Mouse (Mus musculus) brain, embryonic 14.5 days (tissue): ENCODE results near the gene Ifitm2. TPM values are rescaled to one million over a fixed set of nuclear protein-coding genes. Genes with fewer than 3 reads are reported as not detected.

ENCODE experiments used
- DNase-seq: peaks from one replicate; pipeline ENCODE4 v3.0.0-alpha.2; 2011; ENCODE audit warnings: low read depth
- CTCF ChIP-seq: fragments of 200-500 bp; IDR thresholded peaks from 2 replicates; pipeline ENCODE4 v1.5.1; 2012; ENCODE audit warnings: inconsistent platforms, mild to moderate bottlenecking, moderate library complexity, borderline replicate concordance; ENCODE audit not compliant: insufficient read depth, insufficient read length; ENCODE audit errors: extremely low read depth
- POLR2A ChIP-seq: fragments of 200-500 bp; IDR thresholded peaks from 2 replicates; pipeline ENCODE4 v1.6.1; 2012; ENCODE audit warnings: mild to moderate bottlenecking, inconsistent platforms, borderline replicate concordance; ENCODE audit not compliant: poor library complexity, insufficient read depth, insufficient read length, severe bottlenecking; ENCODE audit errors: extremely low read depth
- polyA plus RNA-seq: library from polyadenylated mRNA; depleted of rRNA; stranded (reverse); fragments of >200 nt; gene quantifications from 2 replicates; pipeline ENCODE4 v1.2.3, GENCODE M21; 2012

Ifitm2 gene
- polyA plus RNA-seq, 1 experiment, result 153 TPM

DNA sequence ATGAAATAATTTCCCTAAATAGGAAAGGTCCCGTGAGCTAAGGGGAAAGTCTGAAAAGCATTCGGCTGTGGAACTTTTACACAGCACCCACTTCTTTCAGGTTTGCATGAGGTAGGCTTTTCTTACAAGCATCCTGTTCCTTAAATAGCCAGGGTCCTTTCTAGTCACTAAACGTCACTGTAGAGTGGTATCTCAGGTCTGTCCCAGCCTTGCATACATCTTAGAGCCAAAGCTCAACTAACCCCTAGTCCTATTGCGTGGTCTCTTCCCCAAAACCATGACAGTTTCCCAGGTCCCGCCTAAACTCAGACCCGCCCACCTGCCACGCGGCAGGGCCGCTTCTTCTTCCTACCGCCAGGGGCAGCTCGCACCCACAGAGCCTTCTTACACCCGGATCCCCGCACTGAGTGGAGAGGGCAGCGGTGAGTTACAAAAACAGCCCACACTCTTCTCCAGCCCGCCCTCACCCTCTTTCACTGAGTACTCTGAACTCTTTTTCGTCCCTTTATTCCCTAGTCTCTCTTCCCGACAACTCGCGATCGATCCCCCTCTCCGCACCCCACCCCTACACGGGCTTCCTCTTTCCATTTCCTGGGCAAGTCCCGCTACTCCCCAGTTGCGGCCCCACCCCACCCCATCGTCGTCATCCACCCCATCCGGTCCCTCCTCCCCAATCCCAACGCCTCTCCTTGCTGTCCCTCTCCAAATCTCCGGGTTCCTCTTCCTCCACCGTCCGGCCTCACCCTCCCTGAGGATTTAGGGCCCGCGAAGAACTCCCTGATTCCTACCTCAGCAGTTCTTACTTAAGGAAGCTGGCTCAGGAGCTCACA, 14.3 kb downstream of the Ifitm2 start, which contains the start of gene Pgghg:
TSS of gene Pgghg (plus strand) at position 170 of the 830 bp plus-strand sequence.
- TF ChIP-seq POLR2A (no peak), CTCF (peak; percentile 91)
- DNase-seq, result peak; percentile 86

DNA sequence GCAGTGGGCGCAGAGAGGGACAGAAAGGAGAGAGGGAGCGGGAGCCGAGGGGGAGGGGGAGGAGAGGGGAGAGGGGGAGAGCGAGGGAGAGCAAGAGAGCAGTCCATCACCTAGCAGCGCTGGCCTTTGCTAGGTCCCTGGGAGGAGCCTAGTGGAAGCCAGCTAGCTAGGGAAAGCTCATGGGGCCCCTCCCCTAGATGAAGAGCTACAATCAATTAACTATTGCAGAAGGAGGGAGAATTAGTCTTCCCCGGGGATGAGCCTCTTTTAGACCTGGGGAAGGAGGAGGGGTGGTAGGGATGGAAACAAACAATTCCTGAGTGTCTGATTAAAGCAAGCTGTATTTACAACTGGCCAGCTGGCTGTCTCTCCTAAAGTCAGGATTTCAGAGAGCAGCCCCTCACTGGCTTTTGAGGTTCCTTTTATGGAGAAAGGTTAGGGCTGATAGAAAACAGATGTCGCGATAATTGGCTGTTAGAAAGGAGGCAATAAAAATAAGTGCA, 16.1 kb downstream of the Ifitm2 start:
- TF ChIP-seq CTCF, result no peak
- no peak for TF ChIP-seq POLR2A
- peak; percentile 40 for DNase-seq

DNA sequence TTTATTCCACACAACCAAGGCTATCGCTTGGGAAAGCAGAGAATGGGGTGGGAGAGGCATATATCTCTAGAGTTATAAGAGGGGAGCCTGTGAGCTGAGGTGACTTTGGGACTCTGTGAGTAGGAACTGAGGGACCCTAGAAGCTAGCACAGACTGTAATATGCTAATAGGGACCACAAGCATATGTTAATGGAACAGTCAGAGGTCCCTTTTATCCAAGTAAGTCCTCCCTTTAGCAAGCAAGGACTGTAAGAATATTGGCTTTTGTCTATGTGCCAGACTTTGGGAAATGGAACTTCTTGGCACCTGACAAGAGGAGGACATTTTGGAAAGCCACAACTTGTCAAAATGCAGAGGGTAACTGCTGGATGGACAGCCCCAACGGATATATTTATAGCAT, 16.9 kb downstream of the Ifitm2 start:
- TF ChIP-seq CTCF (no peak), POLR2A (no peak)
- no peak for DNase-seq

DNA sequence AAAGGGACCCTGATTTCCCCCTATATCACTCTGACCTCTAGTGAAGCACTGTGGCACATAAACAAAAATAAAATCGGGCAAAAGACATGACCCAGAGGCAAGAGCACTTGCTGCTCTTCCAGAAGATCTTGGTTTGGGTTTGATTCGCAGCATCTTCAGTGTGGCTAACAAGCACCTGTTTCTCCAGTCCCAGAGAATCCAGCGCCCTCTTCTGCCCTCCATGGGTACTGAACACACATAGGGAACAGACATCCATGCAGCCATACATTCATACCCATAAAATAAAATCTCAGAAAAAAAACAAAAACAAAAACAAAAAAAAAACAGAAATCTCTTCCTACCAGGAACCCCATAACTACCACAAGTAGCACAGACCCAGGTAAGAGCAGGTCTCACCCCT, 17.4 kb downstream of the Ifitm2 start:
- TF ChIP-seq POLR2A, result no peak
- TF ChIP-seq CTCF, result peak; percentile 26; the same call in 1 of the 2 replicates
- DNase-seq, result no peak

- TF ChIP-seq CTCF, result no peak
- TF ChIP-seq POLR2A, result no peak
- DNase-seq, result no peak
These were observed 28.6 kb downstream of the Ifitm2 start for GRCm38 (mm10) chr7:140927181-140927580.

DNA sequence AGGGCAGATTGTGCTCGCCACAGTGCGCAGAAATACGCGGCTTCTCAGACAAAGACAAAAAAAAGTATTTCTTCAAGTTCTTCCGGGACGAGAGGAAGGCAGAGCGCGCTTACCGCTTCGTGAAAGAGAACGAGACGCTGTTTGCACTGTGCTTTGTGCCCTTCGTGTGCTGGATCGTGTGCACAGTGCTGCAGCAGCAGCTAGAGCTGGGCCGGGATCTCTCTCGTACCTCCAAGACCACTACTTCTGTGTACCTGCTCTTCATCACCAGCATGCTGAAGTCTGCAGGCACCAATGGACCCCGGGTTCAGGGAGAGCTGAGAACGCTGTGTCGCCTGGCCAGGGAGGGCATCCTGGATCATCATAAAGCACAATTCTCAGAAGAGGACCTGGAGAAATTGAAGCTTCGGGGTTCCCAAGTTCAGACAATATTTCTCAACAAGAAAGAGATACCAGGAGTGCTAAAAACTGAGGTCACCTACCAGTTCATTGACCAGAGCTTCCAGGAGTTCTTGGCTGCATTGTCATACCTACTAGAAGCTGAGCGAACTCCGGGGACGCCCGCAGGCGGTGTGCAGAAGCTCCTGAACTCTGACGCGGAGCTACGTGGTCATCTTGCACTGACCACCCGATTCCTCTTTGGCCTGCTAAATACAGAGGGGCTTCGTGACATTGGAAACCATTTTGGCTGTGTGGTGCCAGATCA, 32.6 kb downstream of the Ifitm2 start:
- TF ChIP-seq CTCF (no peak), POLR2A (no peak)
- DNase-seq, result no peak

DNA sequence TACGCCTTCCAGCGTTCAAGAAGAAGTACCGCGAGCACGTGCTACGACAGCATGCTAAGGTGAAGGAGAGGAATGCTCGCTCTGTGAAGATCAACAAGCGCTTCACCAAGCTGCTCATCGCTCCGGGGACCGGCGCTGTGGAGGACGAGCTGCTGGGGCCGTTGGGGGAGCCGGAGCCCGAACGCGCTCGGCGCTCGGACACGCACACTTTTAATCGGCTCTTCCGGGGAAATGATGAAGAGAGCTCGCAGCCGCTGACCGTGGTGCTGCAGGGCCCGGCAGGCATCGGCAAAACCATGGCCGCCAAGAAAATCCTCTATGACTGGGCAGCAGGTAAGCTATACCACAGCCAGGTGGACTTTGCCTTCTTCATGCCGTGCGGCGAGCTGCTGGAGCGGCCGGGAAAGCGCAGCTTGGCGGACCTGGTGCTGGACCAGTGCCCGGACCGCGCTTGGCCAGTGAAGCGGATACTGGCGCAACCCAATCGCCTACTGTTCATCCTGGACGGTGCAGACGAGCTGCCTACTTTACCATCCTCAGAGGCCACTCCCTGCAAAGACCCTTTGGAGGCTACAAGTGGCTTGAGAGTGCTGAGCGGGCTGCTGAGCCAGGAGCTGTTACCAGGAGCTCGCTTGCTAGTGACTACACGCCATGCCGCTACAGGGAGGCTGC, 33.3 kb downstream of the Ifitm2 start:
- TF ChIP-seq POLR2A (no peak), CTCF (no peak)
- peak; percentile 68 for DNase-seq

DNA sequence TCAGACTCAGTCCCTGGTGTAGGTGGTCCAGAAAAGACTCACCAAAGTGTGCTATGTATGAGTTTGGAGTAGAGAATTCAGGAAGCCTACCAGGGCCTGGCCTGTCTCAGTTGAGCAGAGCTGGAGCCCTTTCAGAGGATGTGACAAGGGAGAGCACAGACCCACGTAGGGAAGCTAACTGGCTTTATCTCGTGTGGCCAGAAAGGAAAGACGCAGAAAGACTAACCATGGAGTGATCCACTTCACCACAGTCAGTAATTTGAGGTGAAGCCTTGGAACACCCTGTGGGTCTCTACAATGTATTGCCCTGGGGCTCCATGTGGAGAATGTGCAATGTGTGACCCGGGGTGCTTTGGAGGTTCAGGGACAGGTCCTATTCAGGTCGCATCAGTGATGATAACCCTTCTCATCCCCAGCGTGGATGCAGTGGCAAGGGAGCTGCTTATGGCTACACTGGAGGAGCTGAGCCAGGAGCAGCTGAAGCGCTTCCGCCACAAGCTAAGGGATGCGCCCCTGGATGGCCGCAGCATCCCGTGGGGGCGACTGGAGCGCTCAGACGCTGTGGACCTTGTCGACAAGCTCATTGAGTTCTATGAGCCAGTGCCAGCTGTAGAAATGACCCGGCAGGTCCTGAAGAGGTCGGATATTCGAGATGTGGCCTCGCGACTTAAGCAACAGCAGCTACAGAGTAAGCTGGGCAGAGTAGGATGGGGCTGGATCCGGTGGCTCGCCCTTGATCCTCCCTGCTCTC, 34.4 kb downstream of the Ifitm2 start:
- no peak for TF ChIP-seq POLR2A
- no peak for TF ChIP-seq CTCF
- no peak for DNase-seq

- no peak for DNase-seq
- no peak for TF ChIP-seq POLR2A
- no peak for TF ChIP-seq CTCF
These were observed 35.3 kb downstream of the Ifitm2 start, which contains the start of gene Nlrp6 for GRCm38 (mm10) chr7:140920418-140921029. Gene Nlrp6 (plus strand): TSS chr7:140920902.

GRCm38 (mm10) chr7:140919911-140920310, 35.9 kb downstream of the Ifitm2 start:
- no peak for TF ChIP-seq CTCF
- TF ChIP-seq POLR2A, result no peak
- no peak for DNase-seq
